Mouse (Mus musculus): ENCODE measurements at regions not wholly inside any gene's neighbourhood (a gene's known extent, or its start where the extent isn't known, plus 50 kb on each side); places are given as distances from the start of the nearest gene placed in this dataset.

DNA sequence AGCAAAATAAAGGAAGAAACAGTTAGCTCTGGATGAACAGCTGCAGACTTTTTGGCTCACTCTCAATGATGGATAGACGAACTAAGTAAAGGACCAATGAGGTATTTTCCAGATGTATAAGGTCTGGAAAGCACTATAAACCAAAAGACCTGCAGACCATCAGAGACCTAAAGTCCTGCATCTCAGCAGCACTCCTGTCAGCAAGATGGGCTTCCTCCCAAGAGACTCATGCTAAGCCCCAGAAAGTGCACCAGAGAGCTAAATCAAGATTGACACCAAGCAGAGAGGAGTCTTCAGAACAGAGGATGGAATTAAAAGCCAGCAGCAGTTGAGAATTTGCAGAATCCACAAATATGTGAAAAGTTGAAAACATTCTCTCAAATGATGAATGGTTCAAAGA, 425.2 kb upstream of the Kdm8 start:
- no peak for DNase-seq (ENCODE audit: low read depth, low spot score)

DNA sequence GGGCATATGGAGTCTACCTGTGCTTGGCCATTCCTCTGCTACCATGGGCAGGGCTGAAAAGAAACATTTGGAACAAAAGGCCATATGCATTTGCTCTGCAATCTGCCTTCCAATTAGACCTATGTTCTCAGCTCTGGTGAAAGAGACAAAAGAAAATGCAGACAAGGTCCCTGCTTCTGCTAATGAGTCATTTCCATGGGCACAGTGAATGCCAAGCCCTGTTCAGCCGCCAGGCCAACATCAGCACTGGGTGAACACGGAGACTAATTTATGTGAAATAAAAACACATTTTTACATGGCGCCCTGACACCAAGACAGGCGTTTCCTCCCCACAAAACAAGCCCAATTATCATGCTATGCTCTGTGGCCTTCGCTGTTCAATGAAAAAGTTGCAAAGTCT, 419.5 kb upstream of the Kdm8 start:
- no peak for DNase-seq (ENCODE audit: low read depth, low spot score)

DNA sequence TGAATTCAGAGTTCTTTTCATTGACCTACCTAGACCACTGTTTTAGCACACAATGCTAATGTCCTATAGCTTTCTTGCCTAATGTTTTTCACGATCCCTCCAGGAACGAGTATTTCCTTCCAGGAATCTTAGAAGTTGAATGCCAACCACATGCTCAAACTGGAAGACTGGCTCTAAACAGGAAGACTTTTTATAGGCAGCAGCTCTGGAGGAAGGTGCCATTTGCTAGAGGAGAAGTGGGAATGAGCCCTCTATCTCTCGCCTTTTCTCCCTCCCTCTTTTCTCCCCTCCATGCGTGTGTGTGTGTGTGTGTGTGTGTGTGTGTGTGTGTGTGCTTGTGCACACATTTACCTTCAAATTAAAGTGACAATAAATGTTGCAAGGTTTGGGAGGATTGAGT, 410.7 kb upstream of the Kdm8 start:
- no peak for DNase-seq (ENCODE audit: low read depth, low spot score)

DNA sequence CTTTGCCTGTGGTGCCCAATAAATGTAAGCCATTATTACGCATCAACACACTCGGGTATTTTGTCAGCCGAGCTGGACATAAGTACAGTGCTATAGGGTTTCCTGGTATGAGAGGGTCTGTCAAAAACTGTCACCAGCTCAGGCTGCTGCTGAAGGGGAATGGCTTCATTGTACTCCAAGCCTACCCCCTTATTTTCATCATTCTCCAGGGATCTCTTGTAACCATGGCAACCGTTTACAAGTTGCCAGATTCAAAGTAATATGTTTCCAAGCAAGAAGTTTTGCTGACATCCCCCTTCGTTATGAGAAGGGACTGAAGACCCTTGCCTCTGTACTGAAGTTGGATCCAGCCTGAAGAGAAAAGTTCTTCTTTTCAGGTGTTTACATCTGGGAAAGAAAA, 410.3 kb upstream of the Kdm8 start:
- no peak for DNase-seq (ENCODE audit: low read depth, low spot score)

DNA sequence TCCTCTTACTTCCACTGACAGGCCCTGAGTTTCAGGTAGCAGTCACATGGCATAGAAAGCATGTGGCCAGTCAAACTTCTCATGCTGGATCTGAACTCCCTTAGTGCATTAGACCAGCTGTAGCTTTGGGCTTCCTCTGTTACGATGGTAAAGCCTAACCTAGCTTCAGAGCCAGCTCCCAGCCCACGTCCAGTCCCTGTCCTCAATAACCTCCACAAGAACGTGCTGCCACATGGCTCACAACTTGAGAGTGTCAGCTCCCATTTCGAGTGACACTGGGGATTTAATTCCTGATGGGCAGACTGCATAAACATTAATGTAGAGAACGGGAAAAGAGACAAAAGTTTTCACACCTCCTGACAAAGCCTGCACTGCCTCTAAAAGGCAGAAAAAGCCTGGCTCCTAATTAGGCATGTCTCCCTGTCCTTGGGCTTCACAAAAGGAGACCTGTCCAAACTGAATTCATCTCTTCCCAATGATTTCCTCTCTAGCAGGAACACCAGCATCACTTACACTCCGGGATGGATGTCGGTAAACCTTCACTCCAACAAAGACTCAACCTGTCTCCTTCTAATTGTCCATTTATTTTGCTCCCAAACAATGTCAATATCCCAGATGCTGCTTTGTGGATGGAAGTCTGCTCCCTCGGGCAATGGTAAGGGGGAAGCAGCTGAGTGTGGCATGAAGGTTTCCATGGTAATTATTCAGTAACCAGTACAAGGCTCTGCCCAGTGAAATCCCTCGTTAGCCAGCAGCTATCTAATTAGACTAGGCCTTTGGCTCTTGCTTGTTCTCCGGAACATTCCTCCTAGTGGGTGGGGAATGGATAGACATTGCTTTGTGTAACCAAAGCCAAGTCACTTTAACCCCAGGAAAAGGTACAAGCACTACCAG, 408.1 kb upstream of the Kdm8 start:
- DNase-seq (ENCODE audit: low read depth, low spot score): no peak

DNA sequence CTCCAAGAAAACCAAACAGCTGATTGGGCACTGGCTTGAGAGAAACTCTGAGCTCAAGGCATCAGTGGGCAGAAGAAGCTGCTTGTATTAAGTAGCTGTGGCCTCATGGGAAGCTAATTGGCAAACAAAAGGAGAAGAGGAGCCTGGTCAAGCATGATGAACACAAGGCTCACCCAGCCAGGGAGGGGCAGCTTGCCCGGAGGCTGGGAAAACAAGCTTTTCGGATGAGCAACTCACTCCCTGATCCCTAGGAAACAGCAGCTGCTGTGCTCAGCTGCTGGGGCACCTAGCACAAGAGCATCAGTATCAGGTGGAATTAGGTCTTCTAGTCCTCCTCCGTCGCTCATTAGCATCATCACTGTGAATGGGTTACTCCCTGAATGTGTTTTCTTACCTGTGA, 405.6 kb upstream of the Kdm8 start:
- DNase-seq (ENCODE audit: low read depth, low spot score): no peak

DNA sequence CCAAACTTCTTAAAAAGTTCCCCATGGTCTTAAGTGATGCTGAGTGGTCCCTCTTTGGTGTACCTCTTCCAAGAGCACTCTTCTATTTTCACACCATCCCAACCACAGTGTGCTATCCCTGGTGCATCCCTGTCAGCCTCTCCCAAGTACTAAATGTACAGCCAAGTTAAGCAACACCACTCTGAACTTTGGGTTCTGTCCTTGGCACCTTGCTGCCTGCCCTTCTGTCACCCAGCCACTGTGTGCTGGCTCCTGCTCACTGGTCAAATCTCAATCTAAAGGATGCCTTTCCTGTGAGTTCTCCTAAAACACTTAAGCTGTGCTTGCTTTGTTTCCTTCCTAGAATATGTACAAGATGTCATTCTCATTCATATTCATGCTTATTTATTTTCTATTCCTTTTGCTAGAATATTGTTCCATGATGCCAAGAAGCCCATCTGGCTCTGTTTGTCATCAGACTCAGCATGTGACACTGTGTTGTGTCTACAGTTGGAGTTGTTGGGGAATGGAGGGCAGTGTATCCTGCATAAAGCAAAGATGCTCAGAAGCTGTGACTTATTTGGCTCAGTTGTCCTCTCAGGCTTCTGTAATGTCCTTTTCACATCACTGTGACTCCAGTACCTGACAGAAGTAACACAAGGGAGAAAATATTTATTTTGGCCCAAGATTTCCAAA, 388.4 kb upstream of the Kdm8 start:
- DNase-seq (ENCODE audit: low read depth, low spot score): no peak

DNA sequence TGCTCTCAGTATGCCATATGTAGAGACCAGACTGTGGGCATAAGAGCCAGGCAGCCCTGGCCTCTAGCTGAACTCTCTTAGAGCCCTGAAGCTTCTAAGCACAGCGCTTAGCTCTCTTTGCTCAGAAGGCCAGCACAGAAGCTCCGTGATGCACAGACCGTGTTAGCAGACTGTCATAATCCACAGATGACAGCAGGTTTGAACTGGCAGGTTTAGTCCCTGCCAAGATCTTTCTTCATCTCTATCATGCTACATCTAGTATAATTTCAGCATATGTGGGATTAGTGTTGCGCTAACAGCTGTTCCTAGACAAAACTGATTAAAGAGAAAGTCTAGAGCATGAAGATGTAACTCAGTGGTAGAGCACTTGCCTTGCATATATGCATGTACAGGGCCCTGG, 342.0 kb upstream of the Kdm8 start:
- no peak for DNase-seq (ENCODE audit: low read depth, low spot score)

DNA sequence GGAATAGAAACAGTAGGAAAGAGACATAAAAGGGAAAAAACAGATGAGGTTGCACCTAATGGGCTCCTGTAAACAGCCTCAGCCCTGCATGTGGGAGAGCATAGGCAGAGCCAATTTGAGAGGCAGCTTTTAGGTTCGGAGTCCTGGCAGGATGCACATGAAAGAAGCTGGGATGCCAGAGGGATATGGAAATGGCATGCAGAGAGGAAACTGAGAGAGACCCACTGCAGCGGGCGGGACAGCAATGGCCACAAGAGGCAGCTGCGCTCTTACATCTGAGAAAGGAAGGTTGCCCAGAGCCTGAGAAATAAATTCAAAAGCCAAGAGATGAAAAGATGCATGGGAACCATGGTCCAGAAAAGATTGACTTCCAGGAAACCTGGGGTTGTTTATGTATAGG, 340.5 kb upstream of the Kdm8 start:
- no peak for DNase-seq (ENCODE audit: low read depth, low spot score)

DNA sequence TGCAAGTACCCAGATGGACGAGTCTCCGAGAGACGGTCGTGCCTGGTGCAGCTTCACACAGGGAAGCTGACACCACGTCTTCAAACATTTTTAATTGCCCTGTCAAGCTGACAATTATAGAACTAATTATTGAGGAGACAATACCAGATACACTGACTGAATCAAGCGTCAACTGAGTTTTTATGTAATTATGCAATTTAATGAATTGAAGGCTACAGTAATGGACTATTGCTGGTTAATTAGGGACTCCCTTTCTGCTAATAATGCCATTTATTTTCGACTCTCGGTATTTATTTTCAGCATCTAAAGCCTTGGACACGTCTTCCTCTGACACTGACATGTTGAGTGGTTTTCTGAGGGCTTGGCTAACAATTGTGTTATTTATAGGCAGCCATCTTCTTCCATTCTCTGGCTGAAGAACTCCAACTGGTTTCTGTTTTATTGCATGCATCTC, 331.6 kb upstream of the Kdm8 start:
- no peak for DNase-seq (ENCODE audit: low read depth, low spot score)

DNA sequence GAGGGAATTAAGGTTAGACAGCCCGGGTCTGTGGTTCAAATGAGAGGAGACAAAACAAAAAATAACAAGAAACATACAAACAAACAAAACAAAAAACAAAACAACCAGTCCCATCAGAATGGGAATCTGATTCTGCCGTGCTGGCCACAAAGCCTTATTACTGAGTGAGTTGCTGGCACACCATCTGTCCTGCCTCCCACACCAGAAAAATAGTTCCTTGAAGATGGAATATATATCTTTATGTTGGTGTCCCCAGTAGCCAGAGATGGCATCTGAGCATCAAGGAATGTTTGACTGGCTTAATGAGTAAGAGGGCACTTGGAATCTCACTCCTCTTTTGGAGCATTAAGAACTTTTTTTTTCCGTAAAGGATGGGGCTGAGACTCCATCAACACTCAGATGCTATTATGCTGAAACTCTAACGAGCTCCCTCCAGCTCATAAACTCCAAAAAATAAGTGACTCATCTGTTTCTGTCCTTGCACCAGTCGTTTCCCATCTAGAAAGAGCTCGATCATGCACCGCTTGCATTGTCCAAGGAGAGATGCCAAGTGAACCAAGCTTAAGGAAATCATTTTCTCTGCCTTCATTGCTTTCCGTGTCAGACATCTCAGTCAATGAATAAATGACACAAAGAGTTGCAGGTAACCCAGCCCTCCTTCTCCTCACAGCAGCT, 329.0 kb upstream of the Kdm8 start:
- DNase-seq (ENCODE audit: low read depth, low spot score): no peak

DNA sequence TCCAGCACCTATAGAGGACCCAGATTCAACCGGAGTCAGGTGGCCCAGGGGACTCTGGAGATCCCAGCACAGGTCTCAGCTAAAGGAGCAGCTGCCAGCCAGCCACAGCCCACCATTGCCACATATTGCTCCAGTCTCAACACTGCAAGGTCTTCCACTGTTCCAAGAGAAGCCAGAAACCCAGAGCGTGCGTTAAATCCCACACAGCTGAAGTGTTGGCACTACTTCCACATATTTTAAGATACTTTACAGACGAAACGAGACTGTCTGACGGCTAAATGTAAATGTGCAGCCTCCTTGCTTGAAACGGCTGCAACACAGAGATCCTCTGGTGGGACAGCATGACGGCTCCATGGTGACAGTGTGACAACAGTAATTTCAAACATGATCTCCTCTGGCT, 327.3 kb upstream of the Kdm8 start:
- no peak for DNase-seq (ENCODE audit: low read depth, low spot score)

DNA sequence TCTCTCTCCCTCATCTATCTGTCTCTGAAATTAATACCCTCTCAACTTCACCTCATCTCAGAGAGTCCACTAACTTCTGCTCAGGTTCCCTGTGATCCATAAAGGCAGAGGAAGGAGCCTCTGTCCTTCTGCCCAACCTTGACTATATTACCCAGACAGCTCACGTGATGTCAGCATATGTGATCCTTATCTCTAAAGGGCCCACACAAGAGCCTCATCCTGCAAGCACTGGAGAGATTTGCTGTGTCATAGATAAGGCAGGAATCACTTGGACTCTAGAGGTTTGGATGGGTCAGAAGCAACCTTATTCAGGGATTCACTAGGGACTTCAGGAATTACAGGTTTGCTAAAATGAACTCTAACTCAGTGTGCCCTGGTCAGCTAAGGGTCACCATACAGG, 315.3 kb upstream of the Kdm8 start:
- DNase-seq (ENCODE audit: low read depth, low spot score): no peak

DNA sequence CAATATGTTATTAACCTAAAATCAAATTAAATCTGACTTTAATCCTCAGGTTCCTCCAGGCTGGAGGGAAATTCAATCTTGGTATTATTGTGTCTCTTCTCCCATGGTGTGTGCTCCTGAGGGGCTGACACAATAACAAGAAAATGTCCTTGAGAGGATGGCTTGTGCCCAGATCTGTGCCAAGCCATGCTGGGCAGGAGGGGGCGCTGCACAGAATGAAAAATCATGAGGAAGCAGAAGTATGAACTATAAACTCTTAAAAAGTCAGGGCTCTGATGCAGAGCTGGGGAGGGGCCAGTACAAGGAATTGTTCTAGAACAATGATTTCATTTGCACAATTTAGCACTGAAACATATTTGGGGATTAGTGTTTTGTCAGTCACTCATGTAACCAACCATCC, 312.5 kb upstream of the Kdm8 start:
- DNase-seq (ENCODE audit: low read depth, low spot score): no peak

DNA sequence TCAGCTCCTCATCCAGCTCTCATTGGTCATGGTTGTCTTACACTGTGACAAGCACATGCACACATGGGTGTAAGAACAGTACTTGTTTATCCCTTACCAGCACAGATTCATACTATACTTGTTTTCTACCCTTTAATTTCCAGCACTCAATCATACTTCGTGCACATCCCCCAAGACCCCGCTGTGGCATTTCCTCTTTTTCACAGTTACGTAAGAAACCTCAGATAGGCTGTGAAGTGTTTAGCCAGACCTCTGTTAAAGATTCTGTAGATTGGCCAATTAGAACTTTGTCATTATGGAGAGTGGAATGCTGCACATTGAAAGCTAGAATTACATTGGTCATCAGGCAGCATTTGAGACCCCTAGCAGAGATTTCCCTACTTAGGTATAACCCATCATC, 305.9 kb upstream of the Kdm8 start:
- DNase-seq (ENCODE audit: low read depth, low spot score): no peak

DNA sequence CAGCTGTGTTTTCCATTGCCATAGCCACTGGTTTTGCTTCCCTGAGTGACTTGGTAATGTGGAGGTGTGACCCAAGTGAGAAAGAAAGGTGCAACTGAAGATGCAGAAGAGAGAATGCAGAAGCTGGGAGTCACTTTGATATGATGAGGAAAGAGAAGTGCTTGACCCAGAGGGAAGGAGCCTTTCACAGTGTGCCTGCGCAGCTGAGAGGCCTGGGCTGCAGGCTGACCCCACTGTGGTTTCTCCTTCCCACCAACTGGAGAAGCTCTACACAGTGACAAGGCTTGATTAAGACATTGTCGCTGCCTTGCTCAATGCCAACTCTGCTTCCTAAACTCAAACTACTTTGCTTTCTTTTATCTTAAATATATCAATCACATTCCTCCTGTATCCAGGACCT, 305.3 kb upstream of the Kdm8 start:
- no peak for DNase-seq (ENCODE audit: low read depth, low spot score)

DNA sequence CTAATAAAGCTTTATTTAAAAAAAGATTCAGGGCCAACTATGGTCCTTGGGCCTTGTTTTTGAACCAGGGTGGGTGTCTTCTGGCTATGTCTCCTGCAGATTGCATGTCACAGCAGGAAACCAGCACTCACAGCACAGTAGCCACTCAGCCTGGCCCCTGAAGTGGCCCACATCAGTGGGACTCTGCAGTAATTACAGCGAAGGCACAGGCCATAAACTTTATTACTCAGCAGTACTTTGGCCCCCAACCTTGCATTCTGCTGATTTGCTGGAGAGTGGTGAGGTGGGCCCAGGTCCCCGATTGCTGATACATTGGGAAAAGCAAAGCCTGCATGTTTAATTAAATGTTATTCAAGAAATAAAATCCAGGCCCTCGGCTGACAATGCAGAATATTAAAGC, 303.6 kb upstream of the Kdm8 start:
- no peak for DNase-seq (ENCODE audit: low read depth, low spot score)

DNA sequence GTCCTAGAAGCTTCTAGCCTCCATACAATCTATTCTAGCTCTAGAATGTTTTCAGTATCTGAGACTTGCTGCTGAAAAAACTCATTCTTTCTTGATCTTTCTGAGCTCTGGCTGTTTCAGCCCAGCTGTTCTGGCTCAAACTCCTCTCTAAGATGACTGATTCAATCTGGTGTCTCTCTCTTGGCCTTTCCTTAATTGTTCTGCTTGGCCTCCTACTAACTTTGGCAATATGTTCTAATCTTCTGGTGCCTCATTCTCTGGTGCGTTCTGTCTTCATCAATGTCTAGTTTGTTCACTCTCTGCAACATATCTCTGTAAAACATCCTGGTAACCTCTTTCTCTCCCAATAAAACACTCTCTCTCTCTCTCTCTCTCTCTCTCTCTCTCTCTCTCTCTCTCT, 302.6 kb upstream of the Kdm8 start:
- DNase-seq (ENCODE audit: low read depth, low spot score): no peak

DNA sequence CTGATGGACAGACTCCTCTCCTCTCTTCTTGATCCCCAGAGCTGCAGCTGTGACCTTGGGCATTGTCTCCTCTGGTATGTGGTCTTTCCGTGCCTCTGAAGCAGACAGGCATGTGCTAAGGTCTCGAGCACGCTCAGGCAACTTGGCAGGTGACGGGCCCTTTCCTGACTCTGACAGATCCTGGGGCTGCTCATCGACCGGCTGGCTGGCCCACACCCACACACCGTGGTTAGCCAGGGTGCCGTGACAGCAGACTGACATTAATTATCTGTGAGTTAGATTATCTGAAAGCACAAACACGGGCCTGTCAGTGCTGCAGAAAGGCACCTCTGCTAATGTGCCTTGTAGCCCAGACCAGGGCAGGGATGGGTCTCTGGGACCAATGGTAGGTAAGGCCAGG, 298.5 kb upstream of the Kdm8 start:
- no peak for DNase-seq (ENCODE audit: low read depth, low spot score)

DNA sequence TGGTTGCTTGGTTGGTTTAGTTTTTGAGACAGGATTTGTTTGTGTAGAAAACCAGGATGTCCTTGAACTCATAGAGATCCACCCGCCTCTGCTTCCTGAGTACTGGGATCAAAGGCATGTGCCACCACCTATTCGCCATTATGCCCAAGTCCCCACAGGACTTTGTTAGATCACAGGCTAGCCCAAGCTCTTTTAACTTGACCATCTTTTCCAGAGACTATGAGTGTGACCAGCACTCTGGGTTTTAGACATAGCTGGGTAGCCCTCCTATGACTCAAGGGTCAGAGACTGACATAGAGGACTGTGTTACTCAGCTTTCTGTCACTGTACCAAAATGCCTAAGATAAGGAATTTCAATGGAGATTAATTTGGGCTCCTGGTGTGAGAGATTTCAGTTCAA, 295.3 kb upstream of the Kdm8 start:
- DNase-seq (ENCODE audit: low read depth, low spot score): no peak

DNA sequence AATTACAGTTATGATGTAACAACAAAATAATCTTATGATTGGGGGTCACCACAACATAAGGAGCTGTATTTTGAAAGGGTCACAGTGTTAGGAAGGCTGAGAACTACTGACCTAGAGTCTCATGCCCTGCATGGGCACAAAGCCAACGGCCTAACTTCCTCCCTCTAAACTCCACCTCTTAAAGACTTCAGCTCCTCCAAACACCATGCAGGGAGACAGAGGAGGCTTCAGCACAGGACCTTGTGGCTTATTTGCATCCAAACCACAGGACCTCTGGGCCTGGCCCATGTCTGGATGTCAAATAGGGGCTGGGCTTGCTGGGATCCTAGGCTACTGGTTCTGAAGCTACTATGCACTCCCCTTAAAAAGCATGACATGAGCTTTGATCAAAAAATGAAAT, 294.7 kb upstream of the Kdm8 start:
- DNase-seq (ENCODE audit: low read depth, low spot score): no peak

DNA sequence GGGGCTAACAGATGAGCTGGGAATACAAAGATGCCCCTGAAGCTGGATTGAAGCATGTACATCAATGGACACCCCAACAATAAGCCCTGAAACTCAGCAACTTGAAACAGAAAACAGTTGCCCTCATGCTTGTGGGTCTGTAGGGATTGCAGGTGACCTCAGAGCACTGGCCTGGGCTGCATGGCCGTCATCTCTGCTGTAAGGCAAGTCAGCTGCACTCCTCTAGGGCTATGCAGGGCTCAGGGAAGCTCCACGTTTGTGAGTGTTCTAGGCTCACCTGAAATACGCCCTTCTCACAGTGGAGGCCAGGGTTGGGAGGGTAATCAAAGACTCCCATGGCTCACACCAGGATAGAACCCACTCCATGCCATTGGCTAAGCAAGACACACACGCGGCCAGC, 292.2 kb upstream of the Kdm8 start:
- DNase-seq (ENCODE audit: low read depth, low spot score): no peak

DNA sequence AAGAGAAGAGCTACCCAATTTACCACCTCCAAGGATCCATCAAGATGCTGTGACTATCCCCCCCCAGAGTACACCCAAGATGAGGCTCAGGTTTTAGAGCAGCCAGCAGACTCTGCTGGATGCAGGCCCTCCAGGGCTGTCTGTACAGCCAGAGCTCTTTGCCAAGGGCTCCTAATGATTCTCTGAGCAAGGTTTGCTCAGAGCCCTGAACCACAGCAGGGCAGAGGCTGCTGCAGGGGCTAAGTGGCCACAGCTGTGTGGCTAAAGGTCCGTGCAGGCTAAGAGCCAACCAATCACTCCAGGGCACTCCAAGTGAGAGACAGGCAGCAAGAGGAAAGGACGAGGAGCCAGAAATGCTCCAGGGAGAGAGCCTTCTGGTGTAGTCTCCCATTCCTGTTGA, 289.2 kb upstream of the Kdm8 start:
- DNase-seq (ENCODE audit: low read depth, low spot score): no peak

All from WW6 (cell line).